Mouse (Mus musculus) bone marrow macrophage, adult 2 months (primary cell): ENCODE measurements around the gene Chrd.

Experiments
- CTCF ChIP-seq: IDR thresholded peaks from 2 replicates; pipeline ENCODE4 v1.5.1; 2012; ENCODE audit warnings: low read depth, mild to moderate bottlenecking, low read length, moderate library complexity
- POLR2A ChIP-seq: IDR thresholded peaks from 2 replicates; pipeline ENCODE4 v1.6.1; 2012; ENCODE audit warnings: mild to moderate bottlenecking, low read depth, low read length, borderline replicate concordance

DNA sequence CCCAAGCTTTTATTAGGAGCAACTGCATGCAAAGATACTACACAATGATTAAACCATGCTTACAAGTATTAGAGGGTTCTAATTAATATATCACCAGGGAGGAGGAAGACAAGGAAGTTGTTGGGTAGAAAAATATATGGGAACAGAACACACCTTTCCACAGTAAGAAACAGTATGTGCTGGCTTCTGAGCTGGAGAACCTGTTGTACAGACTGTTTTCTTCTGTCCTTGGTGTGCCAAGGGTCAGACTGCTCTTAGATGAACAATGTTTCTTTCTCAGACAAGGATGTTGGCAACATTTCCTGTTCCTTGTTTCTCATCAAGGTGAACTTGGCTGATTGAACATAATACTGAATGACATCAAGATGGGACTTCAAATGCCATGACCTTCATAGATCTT, 51.8 kb downstream of the Chrd start:
- TF ChIP-seq POLR2A = no peak
- no peak for TF ChIP-seq CTCF
